Mouse (Mus musculus): ENCODE data around the gene Lrrc8c.

DNA sequence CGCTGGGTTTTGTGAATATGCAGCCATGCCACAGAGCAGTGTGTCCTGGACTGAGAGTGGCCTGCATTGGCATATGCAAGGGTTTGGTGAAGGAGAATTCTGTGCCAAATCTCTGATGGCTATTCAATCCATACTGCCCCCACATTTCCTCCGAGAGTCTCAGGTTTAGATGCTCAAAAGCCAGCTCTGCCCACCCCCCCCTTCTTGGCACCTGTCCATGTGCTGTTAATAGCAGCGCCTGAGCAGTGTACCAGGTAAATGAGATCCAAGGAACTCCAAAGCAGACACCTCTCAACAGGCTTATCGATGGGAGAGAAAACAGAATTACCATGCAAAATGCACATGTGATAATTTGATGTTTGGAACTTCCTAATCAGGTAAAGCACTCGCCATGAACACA is 29.0 kb upstream of the Lrrc8c start:
- TF ChIP-seq CTCF (IDR thresholded peaks at IDR 0.05; ENCODE audit: control insufficient read depth, insufficient read depth, insufficient read length) (no peak), CEBPB (IDR thresholded peaks at IDR 0.05; ENCODE audit: low read depth) (no peak), MAX (IDR thresholded peaks at IDR 0.05) (no peak), USF1 (IDR thresholded peaks at IDR 0.05; ENCODE audit: low read depth) (no peak), MYOG (IDR thresholded peaks at IDR 0.05; ENCODE audit: control insufficient read depth, extremely low read depth, insufficient read length) (no peak)
